Mouse (Mus musculus): Measurements from ENCODE around the gene Pik3r6. TPM values are rescaled to one million over a fixed set of nuclear protein-coding genes. Genes with fewer than 3 reads are reported as not detected.

Gene Pik3r6
- polyA plus RNA-seq, 1 experiment: 0.05 TPM

GRCm38 (mm10) chr11:68583906-68584480, 81.2 kb downstream of the Pik3r6 start:
- TF ChIP-seq MYOG (IDR thresholded peaks at IDR 0.05; ENCODE audit: control insufficient read depth in 1 of 3, insufficient read depth in 1 of 3, insufficient read length in 2 of 3, low read depth in 2 of 3): no peak
- no peak for TF ChIP-seq TCF12 (IDR thresholded peaks at IDR 0.05; ENCODE audit: insufficient read depth, poor library complexity, severe bottlenecking)
- TF ChIP-seq SRF (IDR thresholded peaks at IDR 0.05; ENCODE audit: control insufficient read depth, insufficient read length, low read depth): no peak
- TF ChIP-seq CEBPB (IDR thresholded peaks at IDR 0.05; ENCODE audit: insufficient read depth, poor library complexity, severe bottlenecking): no peak
- no peak for TF ChIP-seq USF1 (IDR thresholded peaks at IDR 0.05; ENCODE audit: low read depth)
- TF ChIP-seq MYOD1 (IDR thresholded peaks at IDR 0.05; ENCODE audit: control insufficient read depth in 1 of 3, insufficient read length in 2 of 3, low read depth in 2 of 3): no peak
- TF ChIP-seq TCF3 (IDR thresholded peaks at IDR 0.05; ENCODE audit: insufficient read length, low read depth): no peak
- no peak for TF ChIP-seq E2F4 (IDR thresholded peaks at IDR 0.05; ENCODE audit: insufficient read depth)
- no peak for TF ChIP-seq POLR2A (IDR thresholded peaks at IDR 0.05; ENCODE audit: insufficient read length, low read depth)
- no peak for TF ChIP-seq REST (IDR thresholded peaks at IDR 0.05; ENCODE audit: insufficient read depth, insufficient read length)
- no peak for TF ChIP-seq MAX (IDR thresholded peaks at IDR 0.05; ENCODE audit: low read depth)
- Histone ChIP-seq H3K27me3 (ENCODE audit: control insufficient read depth, insufficient read depth, insufficient read length) (peaks cover 3% of the 10 kb centered on the region), H3K4me3 (no peak overlapping the region), H3ac (ENCODE audit: control insufficient read depth, insufficient read length) (no peak overlapping the region), H3K79me2 (ENCODE audit: control insufficient read depth, insufficient read depth) (no peaks in the 10 kb centered on the region), H3K4me2 (ENCODE audit: low read depth) (no peak overlapping the region), H3K36me3 (ENCODE audit: control insufficient read depth, insufficient read depth) (no peaks in the 10 kb centered on the region)

GRCm38 (mm10) chr11:68585890-68586289, 83.1 kb downstream of the Pik3r6 start:
- Histone ChIP-seq H3K4me3 (no peak overlapping the region), H3ac (ENCODE audit: control insufficient read depth, insufficient read length) (no peak overlapping the region), H3K36me3 (ENCODE audit: control insufficient read depth, insufficient read depth) (no peaks in the 10 kb centered on the region), H3K79me2 (ENCODE audit: control insufficient read depth, insufficient read depth) (no peaks in the 10 kb centered on the region), H3K4me2 (ENCODE audit: low read depth) (no peak overlapping the region), H3K27me3 (ENCODE audit: control insufficient read depth, insufficient read depth, insufficient read length) (peaks cover 6% of the 10 kb centered on the region)
- TF ChIP-seq USF1 (IDR thresholded peaks at IDR 0.05; ENCODE audit: low read depth) (no peak), MYOG (IDR thresholded peaks at IDR 0.05; ENCODE audit: control insufficient read depth in 1 of 3, insufficient read depth in 1 of 3, insufficient read length in 2 of 3, low read depth in 2 of 3) (no peak), MYOD1 (IDR thresholded peaks at IDR 0.05; ENCODE audit: control insufficient read depth in 1 of 3, insufficient read length in 2 of 3, low read depth in 2 of 3) (no peak)

GRCm38 (mm10) chr11:68586721-68587120, 83.9 kb downstream of the Pik3r6 start, which contains the start of gene Ccdc42:
Gene Ccdc42 (plus strand): TSS chr11:68587021.
- H3K79me2 ChIP-seq (ENCODE audit: control insufficient read depth, insufficient read depth): no peaks in the 10 kb centered on the region
- no peak within 1 kb of the TSS for H3K4me2 ChIP-seq (ENCODE audit: low read depth)
- H3ac ChIP-seq (ENCODE audit: control insufficient read depth, insufficient read length): no peak within 1 kb of the TSS
- H3K4me3 ChIP-seq: no peak within 1 kb of the TSS
- no peaks in the 10 kb centered on the region for H3K36me3 ChIP-seq (ENCODE audit: control insufficient read depth, insufficient read depth)
- TF ChIP-seq MYOG (IDR thresholded peaks at IDR 0.05; ENCODE audit: control insufficient read depth in 1 of 3, insufficient read depth in 1 of 3, insufficient read length in 2 of 3, low read depth in 2 of 3): no peak
- TF ChIP-seq SRF (IDR thresholded peaks at IDR 0.05; ENCODE audit: control insufficient read depth, insufficient read length, low read depth): no peak
- no peak for TF ChIP-seq POLR2A (IDR thresholded peaks at IDR 0.05; ENCODE audit: insufficient read length, low read depth)
- TF ChIP-seq POLR2AphosphoS2 (IDR thresholded peaks at IDR 0.05; ENCODE audit: insufficient read length, low read depth): no peak
- no peak for TF ChIP-seq CEBPB (IDR thresholded peaks at IDR 0.05; ENCODE audit: insufficient read depth, poor library complexity, severe bottlenecking)
- TF ChIP-seq TCF12 (IDR thresholded peaks at IDR 0.05; ENCODE audit: insufficient read depth, poor library complexity, severe bottlenecking): no peak
- TF ChIP-seq USF1 (IDR thresholded peaks at IDR 0.05; ENCODE audit: low read depth): no peak
- TF ChIP-seq REST (IDR thresholded peaks at IDR 0.05; ENCODE audit: insufficient read depth, insufficient read length): no peak
- TF ChIP-seq MAX (IDR thresholded peaks at IDR 0.05; ENCODE audit: low read depth): no peak
- H3K27me3 ChIP-seq (ENCODE audit: control insufficient read depth, insufficient read depth, insufficient read length): peaks cover 8% of the 10 kb centered on the region

GRCm38 (mm10) chr11:68589055-68589809, 86.4 kb downstream of the Pik3r6 start:
- Histone ChIP-seq H3ac (ENCODE audit: control insufficient read depth, insufficient read length) (no peak overlapping the region), H3K4me2 (ENCODE audit: low read depth) (no peak overlapping the region), H3K79me2 (ENCODE audit: control insufficient read depth, insufficient read depth) (no peaks in the 10 kb centered on the region), H3K4me3 (no peak overlapping the region), H3K27me3 (ENCODE audit: control insufficient read depth, insufficient read depth, insufficient read length) (peaks cover 5% of the 10 kb centered on the region), H3K36me3 (ENCODE audit: control insufficient read depth, insufficient read depth) (no peaks in the 10 kb centered on the region)
- no peak for TF ChIP-seq POLR2A (IDR thresholded peaks at IDR 0.05; ENCODE audit: insufficient read length, low read depth)
- TF ChIP-seq REST (IDR thresholded peaks at IDR 0.05; ENCODE audit: insufficient read depth, insufficient read length): no peak
- TF ChIP-seq SRF (IDR thresholded peaks at IDR 0.05; ENCODE audit: control insufficient read depth, insufficient read length, low read depth): no peak
- no peak for TF ChIP-seq MYOG (IDR thresholded peaks at IDR 0.05; ENCODE audit: control insufficient read depth in 1 of 3, insufficient read depth in 1 of 3, insufficient read length in 2 of 3, low read depth in 2 of 3)
- no peak for TF ChIP-seq E2F4 (IDR thresholded peaks at IDR 0.05; ENCODE audit: insufficient read depth)
- no peak for TF ChIP-seq MAX (IDR thresholded peaks at IDR 0.05; ENCODE audit: low read depth)
- no peak for TF ChIP-seq POLR2AphosphoS2 (IDR thresholded peaks at IDR 0.05; ENCODE audit: insufficient read length, low read depth)
- no peak for TF ChIP-seq TCF12 (IDR thresholded peaks at IDR 0.05; ENCODE audit: insufficient read depth, poor library complexity, severe bottlenecking)
- no peak for TF ChIP-seq MYOD1 (IDR thresholded peaks at IDR 0.05; ENCODE audit: control insufficient read depth in 1 of 3, insufficient read length in 2 of 3, low read depth in 2 of 3)
- no peak for TF ChIP-seq TCF3 (IDR thresholded peaks at IDR 0.05; ENCODE audit: insufficient read length, low read depth)
- no peak for TF ChIP-seq CEBPB (IDR thresholded peaks at IDR 0.05; ENCODE audit: insufficient read depth, poor library complexity, severe bottlenecking)
- no peak for TF ChIP-seq USF1 (IDR thresholded peaks at IDR 0.05; ENCODE audit: low read depth)
